Mouse (Mus musculus): ENCODE measurements around the gene Gm11127.
"Not testable (repeated sequence)": the region's sequence is repeated elsewhere in the genome, so short reads cannot be mapped to it uniquely, and the experiment has no call there.

Gm11127 gene

GRCm38 (mm10) chr17:36030703-36031582 is 27.2 kb downstream of the Gm11127 start:
- DNase-seq: not testable (repeated sequence)

- not testable (repeated sequence) for DNase-seq
Measured at GRCm38 (mm10) chr17:36030046-36030702, 28.0 kb downstream of the Gm11127 start.

- DNase-seq: no peak
Measured at GRCm38 (mm10) chr17:36028879-36029619, 29.1 kb downstream of the Gm11127 start.

GRCm38 (mm10) chr17:36027663-36028062 is 30.5 kb downstream of the Gm11127 start:
- DNase-seq: no peak

DNA sequence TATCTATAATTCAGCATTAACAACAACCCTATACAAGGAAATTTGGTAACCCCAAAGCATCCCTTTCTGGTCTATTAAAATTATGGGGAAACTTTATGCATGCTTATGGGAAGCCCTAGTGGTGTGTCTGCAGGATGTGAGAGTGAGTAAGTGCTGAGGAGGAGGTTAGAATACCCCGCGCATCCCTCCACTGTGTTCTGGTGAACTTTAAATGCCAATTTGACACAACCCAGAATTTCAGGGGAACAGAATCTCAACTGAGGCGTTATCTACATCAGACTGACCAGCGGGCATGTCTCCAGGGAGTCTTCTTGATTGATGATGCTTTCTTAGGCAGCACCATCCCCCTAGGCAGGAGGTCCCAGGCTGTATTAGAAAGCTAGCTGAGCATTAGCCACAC is 32.3 kb downstream of the Gm11127 start:
- DNase-seq: no peak

GRCm38 (mm10) chr17:36025197-36025596 is 33.0 kb downstream of the Gm11127 start:
- no peak for DNase-seq

DNA sequence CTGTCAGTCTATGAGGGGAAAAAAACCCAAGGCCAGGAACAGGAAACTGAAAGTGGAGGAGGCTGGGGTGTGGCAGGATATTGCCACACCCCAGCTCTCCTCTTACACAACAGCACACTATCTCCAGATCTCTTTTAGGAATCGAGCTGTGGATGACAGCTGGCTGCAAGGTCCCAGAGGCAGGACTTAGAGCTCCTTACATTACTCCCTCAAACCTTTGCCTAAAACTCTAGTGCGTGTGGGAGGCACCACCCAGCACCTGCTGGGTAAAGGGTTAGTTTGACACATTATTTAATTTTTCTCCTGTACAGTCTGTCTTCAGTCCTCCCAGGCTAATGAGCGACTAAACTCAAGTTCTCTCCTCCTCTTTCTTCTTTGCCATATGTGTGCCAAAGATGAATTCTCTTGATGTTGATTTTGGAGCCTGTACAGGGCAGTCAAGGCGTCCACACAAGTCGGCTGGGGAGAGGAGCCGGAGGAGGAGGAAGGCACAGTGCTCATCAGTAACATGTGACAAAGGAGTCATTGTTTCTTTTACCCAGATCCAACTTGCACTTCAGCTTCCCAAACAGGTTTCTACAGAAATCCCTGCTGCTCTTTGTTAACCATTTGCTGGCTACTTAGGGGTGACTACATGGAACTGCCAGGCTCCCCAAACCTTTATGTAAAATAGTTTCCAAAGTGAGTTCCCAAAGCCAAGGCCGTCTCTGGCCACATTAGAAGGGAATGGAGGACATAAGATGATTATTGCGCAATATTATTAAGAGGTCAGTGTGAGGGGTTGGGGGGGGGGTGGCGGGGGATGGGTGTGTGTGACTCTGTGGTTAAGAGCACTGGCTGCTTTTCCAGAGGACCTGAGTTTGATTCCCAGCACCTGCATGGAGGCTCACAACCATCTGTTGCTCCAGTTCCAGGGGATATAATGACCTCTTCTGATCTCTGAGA is 34.2 kb downstream of the Gm11127 start:
- DNase-seq: no peak

DNA sequence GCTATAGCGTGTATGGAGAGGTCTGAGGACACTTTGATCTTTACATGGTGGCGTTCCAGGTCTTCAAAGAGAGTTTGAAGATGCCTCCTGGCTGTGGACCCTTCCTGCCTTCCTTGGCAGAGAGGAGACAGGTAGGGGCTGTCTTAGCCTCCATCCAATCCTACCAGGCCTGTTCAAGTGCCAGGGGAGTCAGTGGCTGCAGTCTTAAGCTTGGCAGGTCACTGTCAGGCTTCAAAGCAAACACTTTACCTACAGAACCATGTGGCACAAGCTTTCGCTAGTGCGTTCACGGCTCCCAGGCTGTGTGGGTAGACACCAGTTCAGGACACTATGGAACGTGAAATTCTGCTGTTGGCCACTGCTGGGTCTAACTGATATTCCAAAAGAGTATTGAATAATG is 35.2 kb downstream of the Gm11127 start:
- DNase-seq: no peak

DNA sequence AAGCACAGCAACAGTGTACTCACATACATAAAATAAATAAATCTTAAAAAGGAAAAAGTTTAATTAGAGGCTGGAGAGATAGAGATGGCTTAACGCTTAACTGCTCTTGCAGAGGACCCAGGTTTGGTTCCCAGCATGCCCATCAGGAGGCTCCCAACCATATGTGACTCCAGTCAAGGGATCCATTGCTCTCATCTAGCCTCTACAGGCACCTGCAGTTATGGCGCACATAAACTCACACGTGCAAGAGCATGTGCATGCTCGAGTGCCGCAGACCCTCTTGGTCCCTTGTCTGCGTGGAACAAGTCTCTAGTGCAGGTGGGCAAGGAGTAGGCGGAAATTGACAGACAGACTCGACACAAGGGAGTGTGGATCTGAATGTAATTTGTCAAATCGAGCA is 36.1 kb downstream of the Gm11127 start:
- DNase-seq: no peak

DNA sequence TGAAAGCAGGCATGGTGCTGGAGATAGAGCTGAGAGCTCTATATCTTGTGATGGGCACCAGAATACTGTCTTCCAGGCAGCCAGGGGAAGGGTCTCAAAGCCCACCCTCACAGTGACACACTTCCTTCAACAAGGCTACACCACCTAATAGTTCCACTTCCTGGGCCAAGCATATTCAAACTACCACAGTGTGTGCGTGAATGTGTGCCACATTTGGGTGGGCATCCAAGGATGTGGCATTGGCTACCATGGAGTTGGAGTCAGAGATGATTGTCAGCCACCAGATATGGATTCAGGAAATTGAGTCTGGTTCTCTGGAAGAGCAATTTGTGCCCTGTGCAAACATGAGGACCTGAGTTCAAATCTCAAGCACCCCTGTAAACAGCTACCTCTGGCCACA is 36.9 kb downstream of the Gm11127 start:
- no peak for DNase-seq

DNA sequence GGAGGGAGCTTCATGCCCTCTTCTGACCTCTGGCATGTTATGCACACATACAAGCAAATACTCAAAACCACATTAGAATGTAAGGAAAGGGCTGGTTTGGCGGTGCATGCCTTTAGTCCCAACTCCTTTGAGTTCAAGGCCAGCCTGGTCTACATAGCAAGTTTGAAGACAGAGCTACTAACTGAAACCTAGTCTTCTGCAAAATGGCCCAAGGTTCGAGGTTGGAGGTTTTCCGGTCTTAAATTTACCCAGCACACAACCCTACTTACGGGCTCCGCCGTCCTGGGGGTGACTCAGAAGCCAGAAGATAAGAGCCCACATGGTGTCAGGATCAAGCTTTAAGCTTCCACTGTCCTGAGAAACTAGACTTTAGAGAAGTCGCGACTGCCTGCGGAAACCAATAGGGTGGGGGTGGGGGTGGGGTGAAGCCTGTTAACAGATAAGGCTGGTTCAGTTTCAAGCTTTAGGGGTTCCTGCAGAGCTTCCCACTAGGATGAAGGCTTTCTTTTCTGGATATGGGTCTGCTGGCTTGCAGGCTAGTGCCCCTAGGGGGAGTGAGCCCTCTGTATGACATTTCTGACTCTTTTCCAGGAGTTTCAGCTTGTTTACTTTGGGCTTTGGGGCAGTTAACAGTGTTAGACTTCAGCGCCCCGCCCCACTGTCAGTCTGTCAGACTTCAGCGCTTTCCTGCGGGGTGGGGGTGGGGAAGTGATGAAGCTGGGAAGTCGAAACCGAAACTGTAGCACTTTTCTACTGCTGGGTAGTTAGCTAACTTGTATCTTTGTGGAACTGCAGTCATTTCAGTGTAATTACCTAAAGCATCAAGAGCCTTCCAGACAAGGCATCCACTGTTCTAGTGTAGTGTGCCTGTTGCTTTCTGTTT is 37.7 kb downstream of the Gm11127 start, which contains the start of gene H2-T24:
Gene H2-T24 (minus strand): TSS at position 370 of the 883 bp plus-strand sequence.
- no peak for DNase-seq

DNA sequence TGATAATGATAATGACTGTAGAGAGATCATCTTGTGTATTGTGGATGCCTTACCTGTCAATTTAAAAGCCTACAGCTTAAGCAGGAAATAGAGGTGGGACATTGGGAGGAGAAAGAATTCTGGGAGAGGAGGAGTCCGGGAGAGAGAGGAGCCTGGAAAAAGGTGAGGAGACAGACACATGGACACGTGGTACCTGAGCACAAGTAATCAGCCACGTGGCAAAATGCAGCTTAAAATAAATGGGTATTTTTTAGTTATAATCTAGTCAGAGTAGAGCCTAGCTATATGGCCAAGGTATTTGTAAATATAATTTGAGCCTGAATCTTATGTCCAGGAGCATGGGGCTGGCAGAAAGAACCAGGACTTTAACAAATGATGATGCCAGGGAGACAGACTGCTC is 38.7 kb downstream of the Gm11127 start:
- DNase-seq: no peak

- no peak for DNase-seq
Measured at GRCm38 (mm10) chr17:36018979-36019378, 39.2 kb downstream of the Gm11127 start.

GRCm38 (mm10) chr17:36017046-36017445 is 41.1 kb downstream of the Gm11127 start:
- no peak for DNase-seq

DNA sequence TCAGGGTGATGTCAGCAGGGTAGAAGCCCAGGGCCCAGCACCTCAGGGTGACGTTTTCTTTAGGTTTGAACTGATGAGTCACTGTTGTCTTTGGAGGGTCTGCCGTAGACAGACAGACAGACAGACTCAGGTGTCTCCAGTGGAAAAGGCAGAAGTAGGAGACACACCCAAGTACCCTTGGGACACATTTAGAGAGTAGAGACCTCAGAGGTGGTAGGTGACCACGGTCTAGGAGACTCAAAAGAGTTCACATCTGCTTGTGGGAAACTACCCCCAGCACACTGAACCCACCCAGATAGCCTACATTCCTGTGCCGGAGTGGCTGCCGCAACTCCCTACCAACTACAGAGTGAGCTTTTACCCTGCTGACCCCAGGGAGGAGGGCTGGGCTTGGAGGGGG is 43.2 kb downstream of the Gm11127 start:
- DNase-seq: no peak

Measured in cerebellum, adult 11-12 months (tissue).